Mouse (Mus musculus) forebrain, embryonic 10.5 days (tissue): ENCODE results near the gene Foxc2. TPM values are rescaled to one million over a fixed set of nuclear protein-coding genes. Genes with fewer than 3 reads are reported as not detected.
A peak's percentile ranks its signal among the peaks of the same experiment; 100 is the strongest.
"Not testable (repeated sequence)": the region's sequence is repeated elsewhere in the genome, so short reads cannot be mapped to it uniquely, and the experiment has no call there.

Experiments used
- DNase-seq: peaks from one replicate; pipeline ENCODE4 v3.0.0-alpha.2; 2017; ENCODE audit warnings: low spot score; ENCODE audit errors: extremely low spot score
- H3K27ac ChIP-seq: fragments of 300-500 bp; sonication (generic); 2 replicates; pipeline ENCODE4 v1.5.1; 2016; ENCODE audit warnings: mild to moderate bottlenecking
- H3K27me3 ChIP-seq: fragments of 300-500 bp; sonication (generic); 2 replicates; pipeline ENCODE4 v1.6.1; 2016; ENCODE audit warnings: mild to moderate bottlenecking; ENCODE audit not compliant: poor library complexity, severe bottlenecking
- H3K36me3 ChIP-seq: fragments of 300-500 bp; sonication (generic); replicated peaks from 2 replicates; pipeline ENCODE4 v1.6.1; 2016; ENCODE audit warnings: mild to moderate bottlenecking, moderate library complexity
- H3K4me1 ChIP-seq: fragments of 300-500 bp; sonication (generic); 2 replicates; pipeline ENCODE4 v1.6.1; 2016
- H3K4me3 ChIP-seq: fragments of 300-500 bp; sonication (generic); 2 replicates; pipeline ENCODE4 v1.5.1; 2016; ENCODE audit warnings: mild to moderate bottlenecking, moderate library complexity
- H3K9me3 ChIP-seq: fragments of 300-500 bp; sonication (generic); 2 replicates; pipeline ENCODE4 v1.6.1; 2016; ENCODE audit warnings: mild to moderate bottlenecking, moderate library complexity
- WGBS: fragments of 180-500 bp; shearing (Covaris S2); methylation state at CpG from one replicate; pipeline ENCODE4 v1.1.7; 2016; 5-methylcytosine and 5-hydroxymethylcytosine counted together
- polyA plus RNA-seq: library from polyadenylated mRNA; unstranded; fragments of >200 nt; fragmentation: Nextera tagmentation; extraction: Ambion mirVana; gene quantifications from 2 replicates; pipeline ENCODE4 v1.2.1, GENCODE M21; 2016

Gene Foxc2
- polyA plus RNA-seq, 1 experiment from 2014 or later, result 4.6 TPM

- Histone ChIP-seq H3K4me1 (peaks cover 48% of the 10 kb centered on the region), H3K9me3 (no peaks in the 10 kb centered on the region), H3K27ac (no peak overlapping the region), H3K27me3 (peaks cover 100% of the 10 kb centered on the region), H3K4me3 (peak overlapping the region; percentile 48), H3K36me3 (no peaks in the 10 kb centered on the region)
- WGBS, result 3% methylated on average over 6 of the region's 6 CpGs
- no peak for DNase-seq
Observed at GRCm38 (mm10) chr8:121126191-121126590, 10.2 kb downstream of the Foxc2 start.

- Histone ChIP-seq H3K4me1 (peaks cover 48% of the 10 kb centered on the region), H3K27ac (no peak overlapping the region), H3K9me3 (no peaks in the 10 kb centered on the region), H3K4me3 (no peak overlapping the region), H3K36me3 (no peaks in the 10 kb centered on the region), H3K27me3 (peaks cover 100% of the 10 kb centered on the region)
- 0% methylated on average over 6 of the region's 6 CpGs for WGBS
- no peak for DNase-seq
Observed at GRCm38 (mm10) chr8:121126694-121127093, 10.7 kb downstream of the Foxc2 start.

GRCm38 (mm10) chr8:121127291-121127701 lies 11.3 kb downstream of the Foxc2 start:
- DNase-seq, result no peak
- Histone ChIP-seq H3K4me1 (peaks cover 48% of the 10 kb centered on the region), H3K27ac (no peak overlapping the region), H3K27me3 (peaks cover 100% of the 10 kb centered on the region), H3K36me3 (no peaks in the 10 kb centered on the region), H3K4me3 (no peak overlapping the region), H3K9me3 (no peaks in the 10 kb centered on the region)
- WGBS, result 1% methylated on average over 11 of the region's 11 CpGs

GRCm38 (mm10) chr8:121127756-121128375 lies 11.9 kb downstream of the Foxc2 start, which contains the start of gene Foxl1:
Gene Foxl1, plus strand, starts transcription at chr8:121127940.
- Histone ChIP-seq H3K27me3 (peaks cover 100% of the 10 kb centered on the region), H3K9me3 (no peaks in the 10 kb centered on the region), H3K27ac (0 out of 2 replicates have a peak within 1 kb of the TSS, but pooled peaks have one; percentile 44), H3K36me3 (no peaks in the 10 kb centered on the region), H3K4me3 (peak within 1 kb of the TSS; percentile 35), H3K4me1 (peaks cover 43% of the 10 kb centered on the region)
- WGBS, result under 1% methylated on average over 43 of the region's 43 CpGs
- peak; percentile 41 for DNase-seq

- Histone ChIP-seq H3K4me1 (peaks cover 43% of the 10 kb centered on the region), H3K4me3 (peak overlapping the region; percentile 35), H3K27me3 (peaks cover 100% of the 10 kb centered on the region), H3K27ac (0 out of 2 replicates have a peak overlapping the region, but pooled peaks have one; percentile 44), H3K36me3 (no peaks in the 10 kb centered on the region), H3K9me3 (no peaks in the 10 kb centered on the region)
- peak; percentile 47 for DNase-seq
- WGBS, result under 1% methylated on average over 55 of the region's 55 CpGs
Observed at GRCm38 (mm10) chr8:121128531-121129264, 12.7 kb downstream of the Foxc2 start.

- no peaks in the 10 kb centered on the region for H3K9me3 ChIP-seq
- no peak for DNase-seq
- H3K27me3 ChIP-seq, result peaks cover 99% of the 10 kb centered on the region
- H3K4me3 ChIP-seq, result peak overlapping the region; percentile 35; the same call in 1 of the 2 replicates
- H3K4me1 ChIP-seq, result peaks cover 43% of the 10 kb centered on the region
- WGBS, result 13% methylated on average over 16 of the region's 16 CpGs
- no peaks in the 10 kb centered on the region for H3K36me3 ChIP-seq
- H3K27ac ChIP-seq, result no peak overlapping the region
Observed at GRCm38 (mm10) chr8:121129265-121129940, 13.4 kb downstream of the Foxc2 start.

- Histone ChIP-seq H3K9me3 (no peaks in the 10 kb centered on the region), H3K4me1 (peaks cover 32% of the 10 kb centered on the region), H3K4me3 (no peak overlapping the region), H3K36me3 (no peaks in the 10 kb centered on the region), H3K27me3 (peaks cover 99% of the 10 kb centered on the region), H3K27ac (no peak overlapping the region)
- WGBS, result 34% methylated on average over 5 of the region's 5 CpGs
- DNase-seq, result peak; percentile 42
Observed at GRCm38 (mm10) chr8:121130522-121130921, 14.6 kb downstream of the Foxc2 start.

- no peak for DNase-seq
- peaks cover 12% of the 10 kb centered on the region for H3K4me1 ChIP-seq
- H3K9me3 ChIP-seq, result peaks cover 9% of the 10 kb centered on the region
- no peak overlapping the region for H3K4me3 ChIP-seq
- whole genome bisulfite sequencing, result 64% methylated on average over 5 of the region's 5 CpGs
- H3K27ac ChIP-seq, result no peak overlapping the region
- no peaks in the 10 kb centered on the region for H3K36me3 ChIP-seq
- H3K27me3 ChIP-seq, result peaks cover 75% of the 10 kb centered on the region
Observed at GRCm38 (mm10) chr8:121132961-121133513, 17.1 kb downstream of the Foxc2 start.

GRCm38 (mm10) chr8:121134102-121134501 lies 18.1 kb downstream of the Foxc2 start:
- Histone ChIP-seq H3K9me3 (peaks cover 14% of the 10 kb centered on the region), H3K27me3 (peaks cover 65% of the 10 kb centered on the region), H3K4me3 (no peak overlapping the region), H3K36me3 (no peaks in the 10 kb centered on the region), H3K4me1 (peaks cover 2% of the 10 kb centered on the region), H3K27ac (no peak overlapping the region)
- WGBS, result 90% methylated on average over 10 of the region's 10 CpGs
- no peak for DNase-seq

GRCm38 (mm10) chr8:121134512-121134911 lies 18.5 kb downstream of the Foxc2 start:
- H3K27me3 ChIP-seq, result peaks cover 61% of the 10 kb centered on the region
- no peak overlapping the region for H3K27ac ChIP-seq
- 90% methylated on average over 11 of the region's 11 CpGs for WGBS
- no peaks in the 10 kb centered on the region for H3K4me1 ChIP-seq
- no peaks in the 10 kb centered on the region for H3K36me3 ChIP-seq
- DNase-seq, result no peak
- H3K9me3 ChIP-seq, result peaks cover 14% of the 10 kb centered on the region
- H3K4me3 ChIP-seq, result no peak overlapping the region

GRCm38 (mm10) chr8:121136856-121137255 lies 20.9 kb downstream of the Foxc2 start:
- no peak overlapping the region for H3K27ac ChIP-seq
- H3K4me3 ChIP-seq, result no peak overlapping the region
- DNase-seq, result no peak
- H3K36me3 ChIP-seq, result no peaks in the 10 kb centered on the region
- no peaks in the 10 kb centered on the region for H3K4me1 ChIP-seq
- H3K27me3 ChIP-seq, result peaks cover 42% of the 10 kb centered on the region
- WGBS, result 92% methylated on average over 6 of the region's 6 CpGs
- peaks cover 14% of the 10 kb centered on the region for H3K9me3 ChIP-seq

- H3K36me3 ChIP-seq, DNase-seq, H3K4me3 ChIP-seq, H3K9me3 ChIP-seq, H3K27ac ChIP-seq: not testable (repeated sequence)
- H3K4me1 ChIP-seq, result peaks cover 16% of the 10 kb centered on the region; the same call in 1 of the 2 replicates
- 82% methylated on average over 5 of the region's 6 CpGs for WGBS
- peaks cover 44% of the 10 kb centered on the region for H3K27me3 ChIP-seq
Observed at GRCm38 (mm10) chr8:121145457-121146134, 29.6 kb downstream of the Foxc2 start.
